Mouse (Mus musculus): ENCODE data around the gene Postn.

Gene Postn

GRCm38 (mm10) chr3:54414386-54414785 lies 53.5 kb downstream of the Postn start:
- in situ Hi-C loops (cut with MboI; ENCODE audit: unreplicated experiment in 2 of 2) = no loop called here

- in situ Hi-C loops (cut with MboI; ENCODE audit: unreplicated experiment in 2 of 2) = no loop called here
Measured at GRCm38 (mm10) chr3:54417833-54418386, 57.0 kb downstream of the Postn start.

GRCm38 (mm10) chr3:54420189-54420928 lies 59.5 kb downstream of the Postn start:
- in situ Hi-C loops (cut with MboI; ENCODE audit: unreplicated experiment in 2 of 2) = no loop called here

GRCm38 (mm10) chr3:54420983-54421382 lies 60.1 kb downstream of the Postn start:
- in situ Hi-C loops (cut with MboI; ENCODE audit: unreplicated experiment in 2 of 2) = no loop called here

- in situ Hi-C loops (cut with MboI; ENCODE audit: unreplicated experiment in 2 of 2) = no loop called here
Measured at GRCm38 (mm10) chr3:54421666-54422065, 60.8 kb downstream of the Postn start.

GRCm38 (mm10) chr3:54424146-54424545 lies 63.2 kb downstream of the Postn start:
- in situ Hi-C loops (cut with MboI; ENCODE audit: unreplicated experiment in 2 of 2) = no loop called here

- in situ Hi-C loops (cut with MboI; ENCODE audit: unreplicated experiment in 2 of 2) = no loop called here
Measured at GRCm38 (mm10) chr3:54431663-54432062, 70.8 kb downstream of the Postn start.

- in situ Hi-C loops (cut with MboI; ENCODE audit: unreplicated experiment in 2 of 2) = no loop called here
Measured at GRCm38 (mm10) chr3:54432167-54432566, 71.3 kb downstream of the Postn start.

- in situ Hi-C loops (cut with MboI; ENCODE audit: unreplicated experiment in 2 of 2) = no loop called here
Measured at GRCm38 (mm10) chr3:54432605-54433004, 71.7 kb downstream of the Postn start.

- in situ Hi-C loops (cut with MboI; ENCODE audit: unreplicated experiment in 2 of 2) = no loop called here
Measured at GRCm38 (mm10) chr3:54434571-54434970, 73.7 kb downstream of the Postn start.

GRCm38 (mm10) chr3:54436373-54436964 lies 75.6 kb downstream of the Postn start:
- in situ Hi-C loops (cut with MboI; ENCODE audit: unreplicated experiment in 2 of 2) = no loop called here

Data from v-Abl transformed pro-B cells (cell line).